Comparison of ENCODE assay signal across 11 mouse cellular contexts in the genomic region with DNA sequence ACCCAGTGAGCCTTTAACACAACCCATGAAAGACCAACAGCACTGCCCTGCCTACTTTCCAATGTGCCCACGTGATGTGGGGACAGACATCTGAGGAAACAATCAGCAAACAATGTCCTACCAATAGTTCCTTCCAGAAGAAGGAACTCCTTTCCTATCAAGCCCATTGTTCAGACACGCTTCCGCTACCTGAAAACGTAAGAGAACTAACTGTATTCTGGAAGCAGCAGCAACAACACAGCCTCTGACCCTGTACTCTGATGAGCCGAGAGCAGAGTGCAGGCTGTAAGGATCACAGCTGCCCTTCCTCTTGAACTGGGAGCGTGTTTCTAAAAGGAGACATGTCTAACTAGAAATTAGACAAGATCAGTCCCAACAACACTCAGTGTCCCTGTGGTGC. TPM values are rescaled to one million over a fixed set of nuclear protein-coding genes. Genes with fewer than 3 reads are reported as not detected.
DNase-seq lines count a peak whose midpoint lies in the region; ATAC-seq lines count a peak whose summit lies in the region.
"Had no signal": no experiment of that assay in that cellular context is flagged by ENCODE, and none has a peak within 500 bp of the region (broad histone marks: within the 10 kb centered on the region; RNA-seq: fewer than 3 reads in every experiment).

No protein-coding gene starts in this region.

- peak overlapping the region; percentile 2; the same call in 1 of the 2 replicates for H3K27ac ChIP-seq in hindbrain, embryonic 13.5 days
- H3K27ac ChIP-seq in hindbrain, embryonic 14.5 days: no peak overlapping the region
- H3K27ac ChIP-seq in heart, embryonic 11.5 days (ENCODE audit: low read depth, low read length): peak overlapping the region; percentile 42
- H3K27ac ChIP-seq in lung, embryonic 15.5 days: peak overlapping the region; percentile 56
- H3K27ac ChIP-seq in midbrain, embryonic 14.5 days (replicated peaks; ENCODE audit: low read depth, low read length): no peak overlapping the region
- H3K27ac ChIP-seq: forebrain, embryonic 15.5 days had no signal

- H3K4me3 ChIP-seq in hindbrain, embryonic 13.5 days: no peak overlapping the region
- H3K4me3 ChIP-seq in hindbrain, embryonic 14.5 days (replicated peaks; ENCODE audit: low read length): no peak overlapping the region
- H3K4me3 ChIP-seq in heart, embryonic 11.5 days (ENCODE audit: low read depth, low read length): no peak overlapping the region
- H3K4me3 ChIP-seq in lung, embryonic 15.5 days: no peak overlapping the region
- H3K4me3 ChIP-seq in midbrain, embryonic 14.5 days (replicated peaks; ENCODE audit: low read depth, low read length): no peak overlapping the region
- H3K4me3 ChIP-seq: forebrain, embryonic 15.5 days had no signal

- no peak overlapping the region for H3K9ac ChIP-seq in hindbrain, embryonic 13.5 days
- H3K9ac ChIP-seq in hindbrain, embryonic 14.5 days: no peak overlapping the region
- no peak overlapping the region for H3K9ac ChIP-seq in heart, embryonic 11.5 days (ENCODE audit: low read depth, low read length)
- H3K9ac ChIP-seq in lung, embryonic 15.5 days: no peak overlapping the region
- H3K9ac ChIP-seq in midbrain, embryonic 14.5 days (replicated peaks; ENCODE audit: low read length): no peak overlapping the region
- H3K9ac ChIP-seq: forebrain, embryonic 15.5 days had no signal

- H3K4me2 ChIP-seq in hindbrain, embryonic 13.5 days: no peak overlapping the region
- no peak overlapping the region for H3K4me2 ChIP-seq in hindbrain, embryonic 14.5 days (replicated peaks)
- H3K4me2 ChIP-seq in heart, embryonic 11.5 days: no peak overlapping the region
- no peak overlapping the region for H3K4me2 ChIP-seq in lung, embryonic 15.5 days
- no peak overlapping the region for H3K4me2 ChIP-seq in midbrain, embryonic 14.5 days (ENCODE audit: low read length)
- H3K4me2 ChIP-seq: forebrain, embryonic 15.5 days had no signal

- H3K27me3 ChIP-seq in hindbrain, embryonic 13.5 days: no peaks in the 10 kb centered on the region
- H3K27me3 ChIP-seq in hindbrain, embryonic 14.5 days (ENCODE audit: control insufficient read depth, insufficient read depth, low read length): no peaks in the 10 kb centered on the region
- H3K27me3 ChIP-seq in heart, embryonic 11.5 days (ENCODE audit: control insufficient read depth, insufficient read depth, low read length): no peaks in the 10 kb centered on the region
- no peaks in the 10 kb centered on the region for H3K27me3 ChIP-seq in lung, embryonic 15.5 days
- no peaks in the 10 kb centered on the region for H3K27me3 ChIP-seq in midbrain, embryonic 14.5 days (ENCODE audit: control insufficient read depth, insufficient read depth, low read length)
- H3K27me3 ChIP-seq: forebrain, embryonic 15.5 days had no signal

- H3K4me1 ChIP-seq in hindbrain, embryonic 13.5 days (replicated peaks): peaks cover 24% of the 10 kb centered on the region
- 0 out of 2 replicates have a peak, but pooled peaks cover 2% of the 10 kb centered on the region for H3K4me1 ChIP-seq in hindbrain, embryonic 14.5 days (replicated peaks; ENCODE audit: control insufficient read depth, insufficient read depth, low read length)
- H3K4me1 ChIP-seq in heart, embryonic 11.5 days (ENCODE audit: control insufficient read depth, insufficient read depth, low read length): peaks cover 26% of the 10 kb centered on the region
- peaks cover 41% of the 10 kb centered on the region for H3K4me1 ChIP-seq in lung, embryonic 15.5 days
- H3K4me1 ChIP-seq in midbrain, embryonic 14.5 days (ENCODE audit: control insufficient read depth, insufficient read depth, low read length): peaks cover 2% of the 10 kb centered on the region; the same call in 1 of the 2 replicates

- no peaks in the 10 kb centered on the region for H3K36me3 ChIP-seq in hindbrain, embryonic 13.5 days
- H3K36me3 ChIP-seq in hindbrain, embryonic 14.5 days (replicated peaks; ENCODE audit: control insufficient read depth, insufficient read depth): no peaks in the 10 kb centered on the region
- no peaks in the 10 kb centered on the region for H3K36me3 ChIP-seq in heart, embryonic 11.5 days (ENCODE audit: control insufficient read depth, insufficient read depth, low read length)
- H3K36me3 ChIP-seq in lung, embryonic 15.5 days: no peaks in the 10 kb centered on the region
- H3K36me3 ChIP-seq in midbrain, embryonic 14.5 days (ENCODE audit: control insufficient read depth, insufficient read depth, low read length): no peaks in the 10 kb centered on the region
- H3K36me3 ChIP-seq: forebrain, embryonic 15.5 days had no signal

- 89% methylated on average over 6 of the region's 6 CpGs for WGBS in hindbrain, embryonic 13.5 days
- 84% methylated on average over 6 of the region's 6 CpGs for WGBS in hindbrain, embryonic 14.5 days
- 62% methylated on average over 6 of the region's 6 CpGs for WGBS in heart, embryonic 11.5 days (ENCODE audit: insufficient replicate concordance)
- WGBS in lung, embryonic 15.5 days: 62% methylated on average over 6 of the region's 6 CpGs
- WGBS in midbrain, embryonic 14.5 days: 86% methylated on average over 6 of the region's 6 CpGs

- no peak for ATAC-seq in hindbrain, embryonic 13.5 days (ENCODE audit: low FRiP score)
- no peak for ATAC-seq in hindbrain, embryonic 14.5 days (ENCODE audit: low FRiP score)
- no peak for ATAC-seq in heart, embryonic 11.5 days (replicated peaks; ENCODE audit: insufficient number of reproducible peaks, low FRiP score, low TSS enrichment)
- no peak for ATAC-seq in lung, embryonic 15.5 days (ENCODE audit: borderline replicate concordance, extremely low read depth, low FRiP score, low TSS enrichment)
- ATAC-seq in midbrain, embryonic 14.5 days (ENCODE audit: low FRiP score, low TSS enrichment): no peak
- ATAC-seq: CD4-positive, CD25-positive, alpha-beta regulatory T cell, adult 4 months; forebrain, embryonic 15.5 days had no signal

- no peak for DNase-seq in hindbrain, embryonic 14.5 days (ENCODE audit: low spot score)
- DNase-seq in CD4-positive helper T cell, adult 2 months (ENCODE audit: low read depth, low spot score): peak; percentile 15
- DNase-seq in thymus, postnatal 25 days: no peak
- no peak for DNase-seq in yolk sac, embryonic 10.5 days (ENCODE audit: low spot score)
- DNase-seq in midbrain, embryonic 14.5 days: no peak
- DNase-seq: embryo, embryonic 11 days had no signal

- H3K9me3 ChIP-seq in hindbrain, embryonic 13.5 days: no peaks in the 10 kb centered on the region
- no peaks in the 10 kb centered on the region for H3K9me3 ChIP-seq in hindbrain, embryonic 14.5 days (ENCODE audit: control insufficient read depth, low read length)
- no peaks in the 10 kb centered on the region for H3K9me3 ChIP-seq in heart, embryonic 11.5 days (replicated peaks; ENCODE audit: control insufficient read depth, low read length)
- H3K9me3 ChIP-seq in lung, embryonic 15.5 days: no peaks in the 10 kb centered on the region
- H3K9me3 ChIP-seq in midbrain, embryonic 14.5 days (ENCODE audit: control insufficient read depth, low read length): no peaks in the 10 kb centered on the region
- H3K9me3 ChIP-seq: forebrain, embryonic 15.5 days had no signal

RNA-seq across cellular contexts. Expression of gene Cyth1, which starts 13.9 kb away (rescaled TPM):
- polyA plus RNA-seq in hindbrain, embryonic 13.5 days (2015; fragmentation: Nextera tagmentation; extraction: Ambion mirVana): 24.0 and 24.4 TPM in 2 replicates
- 18.1 and 18.7 TPM in 2 replicates for polyA plus RNA-seq in hindbrain, embryonic 14.5 days (2014; fragmentation: Nextera tagmentation; extraction: Ambion mirVana)
- 10.6 and 12.7 TPM in 2 replicates for polyA plus RNA-seq in heart, embryonic 11.5 days (2014; fragmentation: Nextera tagmentation; extraction: Ambion mirVana)
- polyA plus RNA-seq in lung, embryonic 15.5 days (2015; fragmentation: Nextera tagmentation; extraction: Ambion mirVana): 16.6 and 17.7 TPM in 2 replicates
- 23.3 and 33.3 TPM in 2 replicates for polyA plus RNA-seq in midbrain, embryonic 14.5 days (2014; fragmentation: Nextera tagmentation; extraction: Ambion mirVana)

RNA-seq across cellular contexts. Expression of gene Usp36, which starts 55.5 kb away (rescaled TPM):
- polyA plus RNA-seq in hindbrain, embryonic 13.5 days (2015; fragmentation: Nextera tagmentation; extraction: Ambion mirVana): 16.0 and 17.6 TPM in 2 replicates
- 11.9 and 13.6 TPM in 2 replicates for polyA plus RNA-seq in hindbrain, embryonic 14.5 days (2014; fragmentation: Nextera tagmentation; extraction: Ambion mirVana)
- polyA plus RNA-seq in heart, embryonic 11.5 days (2014; fragmentation: Nextera tagmentation; extraction: Ambion mirVana): 10.7 and 11.1 TPM in 2 replicates
- 17.7 and 19.4 TPM in 2 replicates for polyA plus RNA-seq in lung, embryonic 15.5 days (2015; fragmentation: Nextera tagmentation; extraction: Ambion mirVana)
- polyA plus RNA-seq in midbrain, embryonic 14.5 days (2014; fragmentation: Nextera tagmentation; extraction: Ambion mirVana): 11.7 and 13.4 TPM in 2 replicates

Comparison
In these comparisons a context has a peak if more than half of its experiments do, and no peak if none do; other contexts are left out.
1. H3K27ac ChIP-seq: peak in hindbrain, embryonic 13.5 days (single experiment), heart, embryonic 11.5 days (single experiment) and lung, embryonic 15.5 days (single experiment); none in hindbrain, embryonic 14.5 days (single experiment) and midbrain, embryonic 14.5 days (single experiment).